Mouse (Mus musculus) kidney, adult 2 months (tissue): Measurements from ENCODE around the gene Psmd3. TPM values are rescaled to one million over a fixed set of nuclear protein-coding genes. Genes with fewer than 3 reads are reported as not detected.
"Not testable (repeated sequence)": the region's sequence is repeated elsewhere in the genome, so short reads cannot be mapped to it uniquely, and the experiment has no call there.

Source experiments
- DNase-seq: peaks from one replicate; pipeline ENCODE4 v3.0.0; 2021
- H3K27ac ChIP-seq: fragments of 200-500 bp; 2 replicates; pipeline ENCODE4 v1.5.1; 2012; ENCODE audit warnings: low read depth, low read length, control low read depth, inconsistent platforms; ENCODE audit not compliant: insufficient read depth
- H3K27me3 ChIP-seq: fragments of 200-500 bp; replicated peaks from 2 replicates; pipeline ENCODE4 v1.6.1; 2012; ENCODE audit warnings: mild to moderate bottlenecking, moderate library complexity, low read length, inconsistent platforms; ENCODE audit not compliant: control insufficient read depth, insufficient read depth
- H3K36me3 ChIP-seq: fragments of 200-500 bp; 2 replicates; pipeline ENCODE4 v1.6.1; 2012; ENCODE audit warnings: mild to moderate bottlenecking, moderate library complexity, low read length, inconsistent platforms; ENCODE audit not compliant: control insufficient read depth, insufficient read depth
- H3K4me1 ChIP-seq: fragments of 200-500 bp; 2 replicates; pipeline ENCODE4 v1.6.1; 2011; ENCODE audit warnings: low read length; ENCODE audit not compliant: control insufficient read depth, insufficient read depth
- H3K4me3 ChIP-seq: fragments of 200-500 bp; 2 replicates; pipeline ENCODE4 v1.5.1; 2011; ENCODE audit warnings: mild to moderate bottlenecking, low read depth, low read length, control low read depth; ENCODE audit not compliant: insufficient read depth
- CTCF ChIP-seq: fragments of 200-500 bp; conservative IDR thresholded peaks from 2 replicates; pipeline ENCODE4 v1.5.1; 2011; ENCODE audit warnings: low read depth, mild to moderate bottlenecking, control low read depth, low read length, moderate library complexity, mixed read lengths; ENCODE audit not compliant: insufficient read depth, insufficient read length
- POLR2A ChIP-seq: fragments of 200-500 bp; IDR thresholded peaks from one replicate; pipeline ENCODE4 v1.6.1; 2011; ENCODE audit warnings: low read depth, low read length, control low read depth
- WGBS: fragments of 180-500 bp; shearing (Covaris S2); methylation state at CpG from one replicate; pipeline ENCODE4 v1.1.7; 2018; 5-methylcytosine and 5-hydroxymethylcytosine counted together
- polyA plus RNA-seq: library from polyadenylated mRNA; depleted of rRNA; stranded (reverse); fragments of >200 nt; gene quantifications from 2 replicates; pipeline ENCODE4 v1.2.3, GENCODE M21; 2012

The Psmd3 gene
- polyA plus RNA-seq, 1 experiment: 307 TPM

DNA sequence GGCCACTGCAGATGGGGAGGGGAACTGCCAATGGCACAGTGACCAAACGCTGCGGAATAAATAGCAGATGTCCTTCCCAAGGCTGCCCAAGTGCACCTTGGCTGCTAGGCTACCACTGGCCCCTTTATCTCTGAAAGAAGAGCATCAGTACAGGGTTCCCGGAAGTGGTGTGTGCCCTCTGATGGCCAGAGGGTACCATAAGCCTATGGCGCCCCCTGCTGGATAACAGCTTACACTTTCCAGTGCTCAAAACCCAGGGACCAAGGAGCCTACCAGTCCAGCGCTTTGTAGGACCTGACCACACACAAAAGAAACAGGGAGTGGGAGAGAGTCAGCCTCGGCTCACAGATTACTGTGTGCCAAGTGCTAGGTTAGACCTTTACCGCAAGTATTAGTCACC, 27.3 kb upstream of the Psmd3 start:
- H3K27ac ChIP-seq, H3K36me3 ChIP-seq, H3K4me3 ChIP-seq, H3K27me3 ChIP-seq, H3K4me1 ChIP-seq: not testable (repeated sequence)
- peak; percentile 66 for TF ChIP-seq CTCF
- WGBS: 15% methylated on average over 7 of the region's 7 CpGs
- peak; percentile 58 for DNase-seq

DNA sequence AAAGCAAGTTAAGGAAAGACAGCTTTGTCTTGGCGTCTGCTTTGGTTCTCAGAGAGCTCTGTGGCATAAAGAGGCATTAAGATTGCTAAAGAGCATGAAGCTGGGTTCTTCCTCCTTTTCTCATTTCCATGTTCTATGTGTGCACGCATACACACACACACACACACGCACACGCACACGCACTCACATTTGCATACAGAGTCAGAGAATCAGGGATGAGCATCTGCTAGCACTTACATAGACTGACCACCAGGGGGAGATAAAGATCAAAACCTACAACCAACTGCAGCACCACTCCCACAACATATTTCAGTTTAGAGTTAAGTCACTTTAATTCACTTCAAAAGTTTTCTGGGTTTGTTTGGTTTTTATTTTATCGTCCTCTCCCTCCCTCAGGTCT, 21.8 kb upstream of the Psmd3 start:
- peak; percentile 58 for DNase-seq
- Histone ChIP-seq H3K4me1 (no peaks in the 10 kb centered on the region), H3K4me3 (no peak overlapping the region), H3K27me3 (no peaks in the 10 kb centered on the region), H3K36me3 (no peaks in the 10 kb centered on the region), H3K27ac (no peak overlapping the region)
- TF ChIP-seq CTCF (peak; percentile 59), POLR2A (no peak)
- 5% methylated on average over 6 of the region's 6 CpGs for WGBS

DNA sequence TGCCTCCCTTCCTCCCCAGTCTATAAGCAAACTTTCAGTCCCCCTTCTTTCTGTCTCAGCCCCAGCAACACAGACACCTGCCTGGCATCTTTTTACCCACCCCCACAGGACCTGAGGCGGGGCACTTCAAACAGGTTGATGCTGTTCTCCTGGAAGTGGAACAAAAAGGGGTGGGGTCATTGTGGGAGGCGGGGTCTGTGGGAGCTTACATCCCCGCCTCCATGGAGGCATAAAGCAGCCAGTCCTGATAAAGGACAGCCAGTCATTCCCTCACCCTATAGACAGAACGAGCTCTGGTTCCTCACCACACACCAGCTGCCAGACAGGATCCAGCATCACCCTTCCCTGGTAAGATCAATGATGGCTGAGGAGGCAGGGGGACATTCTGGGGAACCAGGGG, 18.3 kb upstream of the Psmd3 start, which contains the start of gene Gsdma:
Gene Gsdma (plus strand): TSS at position 261 of the 400 bp plus-strand sequence.
- no peaks in the 10 kb centered on the region for H3K4me1 ChIP-seq
- no peak within 1 kb of the TSS for H3K27ac ChIP-seq
- no peak for TF ChIP-seq POLR2A
- no peak for TF ChIP-seq CTCF
- H3K27me3 ChIP-seq: no peaks in the 10 kb centered on the region
- no peaks in the 10 kb centered on the region for H3K36me3 ChIP-seq
- H3K4me3 ChIP-seq: no peak within 1 kb of the TSS
- DNase-seq: no peak
- 56% methylated on average over 4 of the region's 4 CpGs for WGBS

DNA sequence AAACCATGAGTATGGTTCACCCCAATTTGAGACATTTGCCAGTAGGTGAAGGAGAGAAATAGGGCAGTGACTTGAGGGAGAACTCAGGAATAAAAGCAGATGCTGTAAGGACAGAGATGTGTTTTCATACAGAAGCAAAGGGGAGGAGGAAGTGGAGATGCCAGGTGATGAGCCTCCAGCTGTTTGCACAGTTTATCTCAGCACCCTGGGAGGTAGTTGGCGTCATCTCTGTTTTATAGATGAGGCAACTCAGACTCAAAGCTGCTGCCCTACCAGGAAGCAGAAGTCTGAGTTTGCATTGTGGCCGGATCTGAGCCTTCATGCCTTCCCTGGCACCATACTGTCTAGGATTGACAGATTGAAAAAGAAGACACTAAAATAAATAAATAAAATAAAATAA, 13.4 kb upstream of the Psmd3 start:
- 69% methylated on average over 2 of the region's 2 CpGs for WGBS
- no peak for DNase-seq
- TF ChIP-seq CTCF: no peak
- no peak for TF ChIP-seq POLR2A
- H3K36me3 ChIP-seq: no peaks in the 10 kb centered on the region
- no peaks in the 10 kb centered on the region for H3K4me1 ChIP-seq
- no peak overlapping the region for H3K4me3 ChIP-seq
- H3K27ac ChIP-seq: no peak overlapping the region
- H3K27me3 ChIP-seq: no peaks in the 10 kb centered on the region

DNA sequence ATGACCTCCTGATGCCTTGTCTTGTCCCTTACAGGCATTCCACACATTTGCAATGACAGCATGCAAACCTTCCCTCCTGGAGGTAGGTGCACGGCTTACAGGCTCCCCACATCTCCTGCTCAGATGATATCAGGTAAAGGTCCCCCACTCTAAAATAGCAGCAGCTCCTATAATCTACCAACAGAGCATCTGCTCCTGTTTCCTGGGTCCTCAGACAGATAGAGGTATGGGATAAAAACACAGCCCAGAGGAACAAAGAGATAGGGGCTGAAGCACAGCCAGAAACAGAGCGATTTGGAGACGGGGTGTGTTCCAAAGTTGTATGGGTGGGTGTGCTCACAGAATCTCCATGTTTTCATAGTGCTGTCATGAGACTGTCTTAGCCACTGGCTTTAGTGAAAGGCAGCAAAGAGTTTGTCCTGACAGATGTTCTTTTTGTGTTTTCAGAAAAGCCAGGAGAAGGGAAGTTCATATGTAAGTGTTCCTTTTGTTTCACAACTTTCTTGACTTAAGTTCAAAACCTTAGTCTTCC, 11.0 kb upstream of the Psmd3 start:
- DNase-seq: no peak
- no peaks in the 10 kb centered on the region for H3K27me3 ChIP-seq
- no peak overlapping the region for H3K4me3 ChIP-seq
- H3K36me3 ChIP-seq: no peaks in the 10 kb centered on the region
- TF ChIP-seq POLR2A (no peak), CTCF (no peak)
- WGBS: 68% methylated on average over 3 of the region's 3 CpGs
- H3K4me1 ChIP-seq: no peaks in the 10 kb centered on the region
- H3K27ac ChIP-seq: no peak overlapping the region

DNA sequence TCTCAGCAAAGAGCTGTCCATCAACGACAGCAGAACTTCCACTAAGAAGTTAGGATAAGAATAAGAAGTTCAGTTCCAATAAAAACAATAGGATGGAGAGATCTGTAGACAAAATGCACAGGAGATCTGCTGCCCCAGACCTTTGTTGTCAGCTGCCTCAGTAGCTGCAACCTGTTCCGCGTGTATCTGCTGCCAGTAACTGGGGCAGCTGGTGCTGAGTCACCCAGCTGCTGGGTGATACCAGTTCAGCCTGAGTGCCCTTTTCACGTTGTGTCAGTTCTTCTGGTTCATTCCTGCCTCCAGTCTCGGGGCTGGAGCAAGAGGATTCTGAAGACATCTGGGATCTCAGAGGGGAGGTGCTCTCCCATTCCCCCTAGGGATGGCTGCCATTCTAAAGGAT, 10.5 kb upstream of the Psmd3 start:
- no peaks in the 10 kb centered on the region for H3K36me3 ChIP-seq
- TF ChIP-seq POLR2A: no peak
- TF ChIP-seq CTCF: no peak
- H3K27me3 ChIP-seq: no peaks in the 10 kb centered on the region
- H3K27ac ChIP-seq: no peak overlapping the region
- 37% methylated on average over 5 of the region's 5 CpGs for WGBS
- no peak overlapping the region for H3K4me3 ChIP-seq
- H3K4me1 ChIP-seq: no peaks in the 10 kb centered on the region
- DNase-seq: no peak

DNA sequence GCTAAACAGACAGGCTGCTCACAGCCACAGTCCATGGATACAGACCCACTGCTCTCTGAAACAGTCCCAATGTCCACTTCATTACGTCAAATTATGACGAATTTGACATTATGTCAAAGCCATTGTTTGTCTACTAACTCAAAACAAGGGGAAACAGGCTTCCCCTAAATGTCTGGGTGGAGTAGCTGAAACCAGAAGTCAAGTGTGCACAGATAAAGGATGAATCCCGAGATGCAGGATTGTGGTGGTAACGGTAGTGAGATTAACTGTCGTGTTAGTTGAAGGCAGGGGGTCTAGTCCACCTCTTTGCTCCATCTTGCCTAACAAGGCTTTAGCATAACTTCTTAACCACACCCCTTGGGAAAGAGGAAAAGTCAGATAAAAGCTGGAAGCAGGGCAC, 9.9 kb upstream of the Psmd3 start:
- Histone ChIP-seq H3K4me3 (no peak overlapping the region), H3K27me3 (no peaks in the 10 kb centered on the region), H3K36me3 (no peaks in the 10 kb centered on the region), H3K27ac (no peak overlapping the region), H3K4me1 (no peaks in the 10 kb centered on the region)
- DNase-seq: no peak
- TF ChIP-seq CTCF: no peak
- no peak for TF ChIP-seq POLR2A
- 80% methylated on average over 5 of the region's 5 CpGs for WGBS

DNA sequence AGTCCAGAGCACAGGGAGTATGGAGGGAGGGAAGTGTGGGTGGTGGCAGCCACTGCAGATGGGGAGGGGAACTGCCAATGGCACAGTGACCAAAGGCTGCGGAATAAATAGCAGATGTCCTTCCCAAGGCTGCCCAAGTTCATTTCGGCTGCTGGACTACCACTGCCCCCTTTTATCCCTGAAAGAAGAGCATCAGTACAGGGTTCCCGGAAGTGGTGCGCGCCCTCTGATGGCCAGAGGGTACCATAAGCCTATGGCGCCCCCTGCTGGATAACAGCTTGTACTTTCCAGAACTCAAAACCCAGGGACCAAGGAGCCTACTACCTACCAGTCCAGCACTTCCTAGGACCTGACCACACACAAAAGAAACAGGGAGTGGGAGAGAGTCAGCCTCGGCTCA, 9.2 kb upstream of the Psmd3 start:
- not testable (repeated sequence) for H3K36me3 ChIP-seq, H3K4me1 ChIP-seq, H3K27ac ChIP-seq, H3K27me3 ChIP-seq, H3K4me3 ChIP-seq
- WGBS: 2% methylated on average over 7 of the region's 7 CpGs
- 0 out of 2 replicates have a peak, but pooled peaks have one; percentile 29 for TF ChIP-seq CTCF
- peak; percentile 61 for DNase-seq
